Mouse (Mus musculus) heart, adult 2 months (tissue): ENCODE measurements around the gene Pnma3. TPM values are rescaled to one million over a fixed set of nuclear protein-coding genes. Genes with fewer than 3 reads are reported as not detected.

ENCODE experiments used
- DNase-seq, 2 experiments: peaks; one replicate each; pipeline ENCODE4 v3.0.0; 2021
- H3K27ac ChIP-seq: fragments of 200-600 bp; 2 replicates; pipeline ENCODE4 v1.8.1; 2022
- H3K27me3 ChIP-seq: fragments of 200-500 bp; 2 replicates; pipeline ENCODE4 v1.6.1; 2012; ENCODE audit warnings: mild to moderate bottlenecking, low read length, inconsistent platforms, mixed read lengths; ENCODE audit not compliant: control insufficient read depth, insufficient read depth
- H3K36me3 ChIP-seq: fragments of 200-500 bp; 2 replicates; pipeline ENCODE4 v1.6.1; 2012; ENCODE audit warnings: low read length, inconsistent platforms; ENCODE audit not compliant: control insufficient read depth, insufficient read depth
- H3K4me1 ChIP-seq: fragments of 200-500 bp; 2 replicates; pipeline ENCODE4 v1.6.1; 2011; ENCODE audit warnings: low read length; ENCODE audit not compliant: control insufficient read depth, insufficient read depth
- H3K4me3 ChIP-seq: fragments of 200-600 bp; 2 replicates; pipeline ENCODE4 v1.8.1; 2022
- H3K79me2 ChIP-seq: fragments of 200-500 bp; replicated peaks from 2 replicates; pipeline ENCODE4 v1.6.1; 2012; ENCODE audit warnings: mild to moderate bottlenecking, inconsistent platforms, low read length, moderate library complexity, mixed read lengths; ENCODE audit not compliant: control insufficient read depth, insufficient read depth
- H3K9ac ChIP-seq: fragments of 200-500 bp; 2 replicates; pipeline ENCODE4 v1.6.1; 2012; ENCODE audit warnings: low read depth, mild to moderate bottlenecking, control low read depth, inconsistent platforms, low read length, mixed read lengths
- CTCF ChIP-seq: fragments of 200-600 bp; IDR thresholded peaks from 2 replicates; pipeline ENCODE4 v1.8.1; 2022; ENCODE audit warnings: antibody characterized with exemption, mild to moderate bottlenecking, moderate library complexity
- EP300 ChIP-seq: fragments of 200-500 bp; IDR thresholded peaks from 2 replicates; pipeline ENCODE4 v1.6.1; 2011; ENCODE audit warnings: low read depth, low read length, control low read depth; ENCODE audit not compliant: insufficient read depth
- POLR2A ChIP-seq: fragments of 200-500 bp; IDR thresholded peaks from 2 replicates; pipeline ENCODE4 v1.6.1; 2011; ENCODE audit warnings: mild to moderate bottlenecking, low read depth, low read length, control low read depth; ENCODE audit not compliant: insufficient read depth
- WGBS: fragments of 180-500 bp; shearing (Covaris S2); methylation state at CpG from one replicate; pipeline ENCODE4 v1.1.7; 2018; 5-methylcytosine and 5-hydroxymethylcytosine counted together
- intact Hi-C: fragments of 180-260 bp; cut with DNase I; formaldehyde crosslinking; loops from one replicate; pipeline ENCODE4 v1.15.1; 2025
- long read RNA-seq: library from polyadenylated mRNA; stranded (forward); transcript quantifications from one replicate; pipeline ENCODE4 v2.0.0, GENCODE M21; 2021
- polyA plus RNA-seq: library from polyadenylated mRNA; depleted of rRNA; stranded (reverse); fragments of >200 nt; gene quantifications from 2 replicates; pipeline ENCODE4 v1.2.3, GENCODE M21; 2012; rRNA removed
- total RNA-seq, 2 experiments: library from RNA; stranded (reverse); gene quantifications; 2 replicates each; pipeline ENCODE4 v1.2.3; 2021

Gene Pnma3
- not detected for total RNA-seq
- 0.06 TPM in 1 of 2 replicates, not detected in the other for polyA plus RNA-seq
- long read RNA-seq: 0 reads

DNA sequence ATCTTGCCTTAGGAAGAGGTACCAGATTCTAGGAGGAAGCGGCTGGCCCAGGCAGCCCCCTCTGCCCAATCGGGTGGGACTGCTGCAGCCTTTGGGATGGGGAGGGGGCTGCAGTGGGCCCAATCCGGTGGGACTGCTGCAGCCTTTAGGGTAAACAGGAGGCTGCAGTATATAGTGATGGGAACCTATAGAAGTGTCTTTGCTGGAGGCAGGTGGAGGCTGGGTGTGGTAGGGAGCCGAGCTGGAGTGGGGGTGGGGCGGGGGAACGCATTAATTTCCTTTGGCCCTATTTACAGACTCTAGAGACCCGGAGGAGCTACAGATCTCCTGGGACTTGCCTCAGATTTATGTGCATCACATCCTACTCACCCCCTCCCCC lies at the start of gene Pnma3:
Pnma3 (plus strand) TSS at position 373 of the 379 bp plus-strand sequence.
- no peak for DNase-seq
- no peak within 1 kb of the TSS for H3K4me3 ChIP-seq
- H3K4me1 ChIP-seq: no peaks in the 10 kb centered on the region
- H3K36me3 ChIP-seq: no peaks in the 10 kb centered on the region
- intact Hi-C loops: no loop called here
- no peaks in the 10 kb centered on the region for H3K27me3 ChIP-seq
- TF ChIP-seq EP300: no peak
- TF ChIP-seq CTCF: no peak
- TF ChIP-seq POLR2A: no peak
- H3K27ac ChIP-seq: no peak within 1 kb of the TSS
- H3K79me2 ChIP-seq: no peaks in the 10 kb centered on the region
- H3K9ac ChIP-seq: no peak within 1 kb of the TSS
- 36% methylated on average over 7 of the region's 7 CpGs for WGBS

DNA sequence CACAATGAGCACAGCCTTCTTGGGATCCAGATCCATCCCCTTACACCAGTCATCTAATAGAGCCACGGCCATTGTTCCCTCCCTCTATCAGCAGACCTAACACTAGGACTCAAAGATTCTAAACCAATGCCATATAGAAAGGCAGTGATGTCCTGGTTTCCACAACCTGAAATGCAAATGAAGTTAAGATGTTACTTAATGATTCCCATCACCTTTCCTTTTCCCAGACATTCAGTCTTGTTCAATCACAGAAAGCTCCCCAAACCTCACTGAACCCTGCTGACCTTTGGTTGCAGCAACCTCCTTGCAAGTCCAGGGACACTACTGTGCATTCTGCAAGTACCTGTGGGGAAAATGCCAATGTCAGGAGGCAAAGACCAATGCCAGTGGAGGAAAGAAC lies 27.6 kb upstream of the Pnma3 start, which contains the start of gene Pnma5:
Pnma5 (minus strand) TSS at position 101 of the 400 bp plus-strand sequence.
- intact Hi-C loops: no loop called here
- DNase-seq: no peak
- TF ChIP-seq CTCF (no peak), EP300 (no peak), POLR2A (no peak)
- no peak within 1 kb of the TSS for H3K27ac ChIP-seq
- H3K4me3 ChIP-seq: no peak within 1 kb of the TSS
- 85% methylated on average over 1 of the region's 1 CpGs for WGBS
- H3K27me3 ChIP-seq: no peaks in the 10 kb centered on the region
- no peak within 1 kb of the TSS for H3K9ac ChIP-seq
- no peaks in the 10 kb centered on the region for H3K79me2 ChIP-seq
- H3K36me3 ChIP-seq: no peaks in the 10 kb centered on the region
- no peaks in the 10 kb centered on the region for H3K4me1 ChIP-seq

DNA sequence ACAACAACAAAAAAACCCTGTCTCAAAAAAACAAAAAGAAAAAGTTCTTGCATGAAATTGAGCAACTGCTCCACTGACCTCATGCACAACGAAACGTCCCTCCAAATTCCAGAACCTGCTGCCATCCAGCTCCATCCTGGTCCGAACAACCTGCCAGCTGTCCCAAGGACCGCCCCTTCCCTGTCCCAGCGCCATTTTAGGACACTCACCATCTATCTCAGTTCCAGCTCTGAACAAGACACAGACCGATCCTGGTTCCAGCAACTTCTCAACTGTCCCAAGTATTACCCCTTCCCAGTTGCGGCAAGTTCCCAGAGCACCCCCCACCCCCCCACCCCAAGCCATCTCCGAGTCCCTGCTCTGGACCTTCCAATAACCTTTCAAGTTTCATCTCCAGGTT lies 25.8 kb upstream of the Pnma3 start:
- intact Hi-C loops: no loop called here
- 85% methylated on average over 8 of the region's 8 CpGs for WGBS
- H3K4me1 ChIP-seq: no peaks in the 10 kb centered on the region

DNA sequence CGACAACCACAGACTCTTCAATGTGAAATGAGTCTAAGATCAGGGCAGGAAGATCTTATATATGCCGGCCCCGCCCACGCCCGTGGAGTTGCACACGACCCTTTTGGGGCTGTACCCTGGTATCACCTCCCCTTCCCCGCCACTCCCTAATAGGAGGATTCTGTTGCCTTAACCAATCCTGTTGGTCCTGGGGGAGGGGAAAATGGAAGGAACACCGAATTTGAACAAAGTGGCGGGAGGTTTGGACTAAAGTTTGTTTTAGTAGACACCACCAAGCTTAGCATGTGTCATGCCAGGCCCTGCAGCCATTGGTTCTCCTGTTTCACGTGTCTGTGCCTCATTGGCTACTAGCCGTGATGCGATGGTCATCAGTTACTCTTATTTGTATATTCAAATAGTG lies 24.9 kb upstream of the Pnma3 start:
- H3K27ac ChIP-seq: no peak overlapping the region
- H3K4me1 ChIP-seq: no peaks in the 10 kb centered on the region
- no peaks in the 10 kb centered on the region for H3K79me2 ChIP-seq
- H3K36me3 ChIP-seq: no peaks in the 10 kb centered on the region
- no peaks in the 10 kb centered on the region for H3K27me3 ChIP-seq
- intact Hi-C loops: no loop called here
- no peak for DNase-seq
- no peak for TF ChIP-seq CTCF
- no peak for TF ChIP-seq POLR2A
- no peak for TF ChIP-seq EP300
- WGBS: 73% methylated on average over 12 of the region's 12 CpGs
- H3K4me3 ChIP-seq: no peak overlapping the region
- no peak overlapping the region for H3K9ac ChIP-seq

More for the DNA sequence above, 25.8 kb upstream of the Pnma3 start:
- H3K27ac ChIP-seq: no peak overlapping the region
- H3K79me2 ChIP-seq: no peaks in the 10 kb centered on the region
- no peak overlapping the region for H3K9ac ChIP-seq
- DNase-seq: no peak
- no peak for TF ChIP-seq POLR2A
- H3K36me3 ChIP-seq: no peaks in the 10 kb centered on the region
- no peaks in the 10 kb centered on the region for H3K27me3 ChIP-seq
- no peak overlapping the region for H3K4me3 ChIP-seq

DNA sequence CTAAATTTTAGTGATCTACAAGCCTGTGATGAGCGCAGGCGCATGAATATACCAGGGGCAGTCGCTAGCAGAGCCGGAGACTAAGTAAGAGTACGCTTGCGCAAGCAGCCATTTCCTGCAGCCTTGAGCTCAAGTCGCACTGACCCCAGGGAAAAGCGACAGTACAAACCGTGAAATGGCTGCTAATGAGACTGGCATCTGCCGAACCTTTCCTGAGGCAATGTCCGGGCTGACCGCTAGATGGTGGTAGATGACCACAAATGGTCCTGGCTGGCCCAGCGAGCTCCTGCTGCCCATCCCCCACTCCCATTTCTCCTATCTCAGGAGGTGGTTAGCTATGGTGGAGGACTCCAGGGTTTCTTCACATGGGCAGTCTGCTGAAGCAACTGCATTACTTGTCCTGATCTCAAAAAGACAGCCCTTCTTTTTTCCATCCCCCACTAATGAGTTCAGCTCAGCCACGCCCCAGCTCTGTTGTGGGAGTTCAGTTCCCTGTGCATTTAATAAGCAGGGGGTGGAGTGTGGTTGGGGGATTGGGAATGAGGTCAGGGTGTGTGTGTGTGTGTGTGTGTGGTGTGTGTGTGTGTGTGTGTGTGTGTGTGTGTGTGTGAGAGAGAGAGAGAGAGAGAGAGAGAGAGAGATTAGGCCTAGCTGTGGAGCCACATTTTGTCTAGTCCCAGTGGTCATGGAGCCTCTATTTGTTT lies 10.6 kb upstream of the Pnma3 start:
- Histone ChIP-seq H3K4me3 (peak overlapping the region; percentile 5; the same call in 1 of the 2 replicates), H3K36me3 (no peaks in the 10 kb centered on the region), H3K9ac (no peak overlapping the region), H3K27ac (no peak overlapping the region), H3K79me2 (no peaks in the 10 kb centered on the region), H3K4me1 (no peaks in the 10 kb centered on the region), H3K27me3 (no peaks in the 10 kb centered on the region)
- peak; percentile 89 to 93 for DNase-seq
- intact Hi-C loops: loop anchor here (2.0 to 10.0 kb wide), 3 partner anchors 603 to 1361 kb away; no protein-coding TSS in a partner anchor
- peak; percentile 96 for TF ChIP-seq CTCF
- no peak for TF ChIP-seq POLR2A
- peak; percentile 99 for TF ChIP-seq EP300
- 14% methylated on average over 14 of the region's 14 CpGs for WGBS

DNA sequence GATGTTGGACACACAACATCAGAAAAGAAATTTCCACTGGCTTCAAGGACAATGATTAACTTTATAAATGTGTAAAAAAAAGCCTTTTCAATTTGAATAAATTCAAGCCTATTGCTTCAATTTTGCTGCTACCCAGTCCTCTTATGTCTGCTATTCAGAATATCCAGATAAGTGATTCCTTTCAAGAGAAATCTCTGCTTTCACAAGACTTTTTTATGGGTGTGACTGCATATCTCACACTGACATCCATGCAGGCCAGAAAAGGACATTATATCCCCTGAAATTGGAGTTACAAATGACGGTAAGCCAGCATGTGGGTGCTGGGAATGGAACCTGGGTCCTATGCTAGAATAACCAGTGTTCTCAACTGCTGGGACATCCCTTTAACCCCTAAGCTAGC lies 3.1 kb upstream of the Pnma3 start:
- Histone ChIP-seq H3K79me2 (no peaks in the 10 kb centered on the region), H3K27ac (no peak overlapping the region), H3K36me3 (no peaks in the 10 kb centered on the region), H3K9ac (no peak overlapping the region), H3K27me3 (no peaks in the 10 kb centered on the region), H3K4me3 (no peak overlapping the region), H3K4me1 (no peaks in the 10 kb centered on the region)
- TF ChIP-seq CTCF: no peak
- TF ChIP-seq EP300: no peak
- no peak for TF ChIP-seq POLR2A
- WGBS: 79% methylated on average over 1 of the region's 1 CpGs
- DNase-seq: no peak
- intact Hi-C loops: no loop called here
